Mouse (Mus musculus) midbrain, embryonic 13.5 days (tissue): ENCODE results near the gene Cd8b1. TPM values are rescaled to one million over a fixed set of nuclear protein-coding genes. Genes with fewer than 3 reads are reported as not detected.

ENCODE experiments used
- ATAC-seq: fragments of 200-750 bp; cut with Nextera tagmentation; 2 replicates; pipeline ENCODE4 v1.8.0; 2017; ENCODE audit warnings: mild to moderate bottlenecking, moderate TSS enrichment, moderate library complexity
- H3K27ac ChIP-seq: fragments of 300-500 bp; sonication (generic); 2 replicates; pipeline ENCODE4 v1.5.1; 2015; ENCODE audit warnings: inconsistent platforms, mild to moderate bottlenecking, moderate library complexity
- H3K27me3 ChIP-seq: fragments of 300-500 bp; sonication (generic); 2 replicates; pipeline ENCODE4 v1.6.1; 2015; ENCODE audit warnings: mild to moderate bottlenecking, inconsistent platforms
- H3K36me3 ChIP-seq: fragments of 300-500 bp; sonication (generic); 2 replicates; pipeline ENCODE4 v1.6.1; 2015; ENCODE audit warnings: mild to moderate bottlenecking, inconsistent platforms
- H3K4me1 ChIP-seq: fragments of 300-500 bp; sonication (generic); replicated peaks from 2 replicates; pipeline ENCODE4 v1.6.1; 2015; ENCODE audit warnings: inconsistent platforms
- H3K4me2 ChIP-seq: fragments of 300-500 bp; sonication (generic); replicated peaks from 2 replicates; pipeline ENCODE4 v1.6.1; 2015; ENCODE audit warnings: moderate library complexity, mild to moderate bottlenecking, inconsistent platforms
- H3K4me3 ChIP-seq: fragments of 300-500 bp; sonication (generic); replicated peaks from 2 replicates; pipeline ENCODE4 v1.5.1; 2015; ENCODE audit warnings: mild to moderate bottlenecking, inconsistent platforms
- H3K9ac ChIP-seq: fragments of 300-500 bp; sonication (generic); replicated peaks from 2 replicates; pipeline ENCODE4 v1.6.1; 2015; ENCODE audit warnings: mild to moderate bottlenecking, inconsistent platforms
- H3K9me3 ChIP-seq: fragments of 300-500 bp; sonication (generic); 2 replicates; pipeline ENCODE4 v1.6.1; 2016; ENCODE audit warnings: mild to moderate bottlenecking, inconsistent platforms
- WGBS: fragments of 180-500 bp; shearing (Covaris S2); methylation state at CpG from one replicate; pipeline ENCODE4 v1.1.7; 2015; 5-methylcytosine and 5-hydroxymethylcytosine counted together
- polyA plus RNA-seq: library from polyadenylated mRNA; unstranded; fragments of >200 nt; fragmentation: Nextera tagmentation; extraction: Ambion mirVana; gene quantifications from 2 replicates; pipeline ENCODE4 v1.2.1, GENCODE M21; 2015

Gene Cd8b1
- polyA plus RNA-seq, 1 experiment from 2014 or later, result not detected

- no peak overlapping the region for H3K9ac ChIP-seq
- no peaks in the 10 kb centered on the region for H3K9me3 ChIP-seq
- 78% methylated on average over 2 of the region's 2 CpGs for WGBS
- no peaks in the 10 kb centered on the region for H3K27me3 ChIP-seq
- no peak overlapping the region for H3K27ac ChIP-seq
- H3K4me2 ChIP-seq, result no peak overlapping the region
- H3K36me3 ChIP-seq, result no peaks in the 10 kb centered on the region
- ATAC-seq, result no peak
- no peaks in the 10 kb centered on the region for H3K4me1 ChIP-seq
- H3K4me3 ChIP-seq, result no peak overlapping the region
These were observed 52.3 kb downstream of the Cd8b1 start for GRCm38 (mm10) chr6:71374921-71375320.

GRCm38 (mm10) chr6:71376711-71377110 lies 54.1 kb downstream of the Cd8b1 start:
- 96% methylated on average over 13 of the region's 13 CpGs for WGBS
- Histone ChIP-seq H3K27ac (no peak overlapping the region), H3K4me3 (no peak overlapping the region), H3K9ac (no peak overlapping the region), H3K4me2 (no peak overlapping the region), H3K36me3 (no peaks in the 10 kb centered on the region), H3K9me3 (no peaks in the 10 kb centered on the region), H3K4me1 (no peaks in the 10 kb centered on the region), H3K27me3 (no peaks in the 10 kb centered on the region)
- no peak for ATAC-seq

- 94% methylated on average over 5 of the region's 5 CpGs for WGBS
- no peak overlapping the region for H3K9ac ChIP-seq
These were observed 59.1 kb downstream of the Cd8b1 start for GRCm38 (mm10) chr6:71381654-71382053.

More at GRCm38 (mm10) chr6:71381654-71382053, 59.1 kb downstream of the Cd8b1 start:
- ATAC-seq, result no peak
- H3K4me3 ChIP-seq, result no peak overlapping the region
- H3K4me2 ChIP-seq, result no peak overlapping the region
- H3K4me1 ChIP-seq, result no peaks in the 10 kb centered on the region
- H3K27me3 ChIP-seq, result no peaks in the 10 kb centered on the region
- no peaks in the 10 kb centered on the region for H3K36me3 ChIP-seq
- H3K9me3 ChIP-seq, result no peaks in the 10 kb centered on the region
- no peak overlapping the region for H3K27ac ChIP-seq

Other genes with a start within 250 kb of the Cd8b1 start
- 3.7 and 3.9 TPM in 2 replicates for gene Thnsl2, start 178.3 kb upstream of the Cd8b1 start, polyA plus RNA-seq
- 1.9 TPM in 1 of 2 replicates, not detected in the other for gene Fabp1, start 123.0 kb upstream of the Cd8b1 start, polyA plus RNA-seq
- gene Krcc1, start 51.1 kb upstream of the Cd8b1 start, polyA plus RNA-seq, result 21.0 and 25.1 TPM in 2 replicates
- 0.21 TPM in 1 of 2 replicates, not detected in the other for gene Smyd1, start 555 bp upstream of the Cd8b1 start, polyA plus RNA-seq
- gene Cd8a, start 50.6 kb downstream of the Cd8b1 start, polyA plus RNA-seq, result not detected in 2 replicates
- 7.0 and 8.0 TPM in 2 replicates for gene Rmnd5a, start 117.8 kb downstream of the Cd8b1 start, polyA plus RNA-seq
- gene Rnf103, start 171.1 kb downstream of the Cd8b1 start, polyA plus RNA-seq, result 18.6 and 22.3 TPM in 2 replicates
- 49.5 and 52.9 TPM in 2 replicates for gene Chmp3, start 221.0 kb downstream of the Cd8b1 start, polyA plus RNA-seq